In the genomic region with DNA sequence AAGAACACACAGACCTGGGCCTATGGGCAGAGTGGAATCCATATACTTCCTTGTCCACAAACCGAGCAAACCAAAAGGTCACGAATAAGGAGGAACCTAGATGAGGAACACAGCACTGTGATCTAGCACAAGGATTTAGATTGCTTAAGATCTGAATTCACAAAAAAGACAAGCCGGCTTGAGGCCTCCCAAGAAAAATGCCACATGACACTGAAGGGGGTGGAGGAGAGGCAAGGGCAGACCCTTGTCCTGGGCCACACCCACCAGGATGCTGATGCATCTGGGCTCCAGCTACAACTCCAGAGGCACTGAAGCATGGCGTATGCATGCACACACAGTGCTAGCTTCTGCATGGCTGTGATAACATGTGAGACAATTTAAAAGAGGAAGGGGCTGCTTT, we compare ENCODE assay signal across 12 mouse cellular contexts. TPM values are rescaled to one million over a fixed set of nuclear protein-coding genes. Genes with fewer than 3 reads are reported as not detected.
DNase-seq lines count a peak whose midpoint lies in the region; ATAC-seq and TF ChIP-seq lines count a peak whose summit lies in the region.
"Had no signal": no experiment of that assay in that cellular context is flagged by ENCODE, and none has a peak within 500 bp of the region (broad histone marks: within the 10 kb centered on the region; RNA-seq: fewer than 3 reads in every experiment).

No protein-coding gene starts in this region.

- WGBS in heart, embryonic 14.5 days: 38% methylated on average over 4 of the region's 4 CpGs
- WGBS in midbrain, embryonic 12.5 days: 85% methylated on average over 4 of the region's 4 CpGs
- WGBS in midbrain, embryonic 16.5 days: 83% methylated on average over 4 of the region's 4 CpGs
- 35% methylated on average over 4 of the region's 4 CpGs for WGBS in liver, embryonic 13.5 days (ENCODE audit: insufficient replicate concordance)
- WGBS in stomach, postnatal 0 days: 38% methylated on average over 4 of the region's 4 CpGs

- peak overlapping the region; percentile 63 to 89 for H3K27ac ChIP-seq in heart, embryonic 14.5 days (replicated peaks in 1 of 2; ENCODE audit: control insufficient read depth in 1 of 2, insufficient read depth in 1 of 2, low read depth in 2 of 2, low read length in 2 of 2)
- no peak overlapping the region for H3K27ac ChIP-seq in midbrain, embryonic 12.5 days (replicated peaks)
- H3K27ac ChIP-seq in midbrain, embryonic 16.5 days (ENCODE audit: low read length): no peak overlapping the region
- no peak overlapping the region; the same call in 1 of the 2 replicates for H3K27ac ChIP-seq in liver, embryonic 13.5 days
- H3K27ac ChIP-seq in stomach, postnatal 0 days (replicated peaks): peak overlapping the region; percentile 86

- peak overlapping the region; percentile 24 for H3K4me2 ChIP-seq in heart, embryonic 14.5 days (ENCODE audit: low read length)
- no peak overlapping the region for H3K4me2 ChIP-seq in midbrain, embryonic 12.5 days (replicated peaks)
- no peak overlapping the region for H3K4me2 ChIP-seq in midbrain, embryonic 16.5 days (ENCODE audit: low read length)
- H3K4me2 ChIP-seq in liver, embryonic 13.5 days: no peak overlapping the region
- H3K4me2 ChIP-seq in stomach, postnatal 0 days (replicated peaks; ENCODE audit: low read depth): no peak overlapping the region; the same call in 1 of the 2 replicates

- H3K4me3 ChIP-seq in heart, embryonic 14.5 days (ENCODE audit: control insufficient read depth in 1 of 2, insufficient read depth in 1 of 2, low read depth in 1 of 2, low read length in 2 of 2): no peak overlapping the region
- no peak overlapping the region for H3K4me3 ChIP-seq in midbrain, embryonic 12.5 days
- no peak overlapping the region for H3K4me3 ChIP-seq in midbrain, embryonic 16.5 days (ENCODE audit: low read depth, low read length)
- H3K4me3 ChIP-seq in liver, embryonic 13.5 days (replicated peaks): no peak overlapping the region
- H3K4me3 ChIP-seq in stomach, postnatal 0 days (ENCODE audit: low read depth, low read length): no peak overlapping the region

- H3K36me3 ChIP-seq in heart, embryonic 14.5 days (ENCODE audit: control insufficient read depth, insufficient read depth, low read length): peaks cover 76% of the 10 kb centered on the region
- no peaks in the 10 kb centered on the region for H3K36me3 ChIP-seq in midbrain, embryonic 12.5 days
- no peaks in the 10 kb centered on the region for H3K36me3 ChIP-seq in midbrain, embryonic 16.5 days (ENCODE audit: control insufficient read depth, insufficient read depth, low read length)
- H3K36me3 ChIP-seq in liver, embryonic 13.5 days: peaks cover 6% of the 10 kb centered on the region; the same call in 1 of the 2 replicates
- no peaks in the 10 kb centered on the region for H3K36me3 ChIP-seq in stomach, postnatal 0 days (ENCODE audit: control insufficient read depth, insufficient read depth, low read length)

- DNase-seq in heart, adult 9 months (ENCODE audit: low spot score in 2 of 2): no peak
- DNase-seq in liver, embryonic 13.5 days: no peak
- DNase-seq in stomach, postnatal 0 days (ENCODE audit: low spot score): no peak
- no peak for DNase-seq in MN1 (ENCODE audit: low spot score)
- no peak for DNase-seq in layer of hippocampus, postnatal 10 days (ENCODE audit: low spot score in 2 of 2)
- DNase-seq: gastrocnemius, postnatal 36 days; kidney, postnatal 14 days; right cerebral cortex, postnatal 25 days had no signal

- no peak for TF ChIP-seq CTCF in stomach, postnatal 0 days (IDR thresholded peaks at IDR 0.05; ENCODE audit: low read depth)

- no peaks in the 10 kb centered on the region for H3K27me3 ChIP-seq in heart, embryonic 14.5 days (ENCODE audit: control insufficient read depth, insufficient read depth, low read length)
- H3K27me3 ChIP-seq in midbrain, embryonic 12.5 days: no peaks in the 10 kb centered on the region
- no peaks in the 10 kb centered on the region for H3K27me3 ChIP-seq in midbrain, embryonic 16.5 days (ENCODE audit: control insufficient read depth, insufficient read depth, low read depth, low read length)
- H3K27me3 ChIP-seq in liver, embryonic 13.5 days: no peaks in the 10 kb centered on the region
- H3K27me3 ChIP-seq in stomach, postnatal 0 days (ENCODE audit: control insufficient read depth, insufficient read depth, low read length): no peaks in the 10 kb centered on the region

- ATAC-seq in heart, embryonic 14.5 days (ENCODE audit: insufficient number of reproducible peaks, insufficient read depth, low FRiP score, low read depth): peak; percentile 27; the same call in 1 of the 2 replicates
- no peak for ATAC-seq in midbrain, embryonic 12.5 days (ENCODE audit: low FRiP score, low read depth)
- ATAC-seq in midbrain, embryonic 16.5 days: no peak
- ATAC-seq in liver, embryonic 13.5 days (ENCODE audit: low read depth): 0 out of 2 replicates have a peak, but pooled peaks have one; percentile 33
- ATAC-seq in stomach, postnatal 0 days (ENCODE audit: low FRiP score, low TSS enrichment): peak; percentile 52
- ATAC-seq: forebrain, embryonic 14.5 days had no signal

- H3K9me3 ChIP-seq in heart, embryonic 14.5 days (ENCODE audit: control insufficient read depth, low read length): no peaks in the 10 kb centered on the region
- no peaks in the 10 kb centered on the region for H3K9me3 ChIP-seq in midbrain, embryonic 12.5 days
- no peaks in the 10 kb centered on the region for H3K9me3 ChIP-seq in midbrain, embryonic 16.5 days (replicated peaks; ENCODE audit: control insufficient read depth, low read length, poor library complexity, severe bottlenecking)
- H3K9me3 ChIP-seq in liver, embryonic 13.5 days (replicated peaks): no peaks in the 10 kb centered on the region
- H3K9me3 ChIP-seq in stomach, postnatal 0 days (ENCODE audit: control insufficient read depth, low read length): no peaks in the 10 kb centered on the region

- H3K4me1 ChIP-seq in heart, embryonic 14.5 days (ENCODE audit: control insufficient read depth in 2 of 2, insufficient read depth in 2 of 2, low read length in 2 of 2): peaks cover 72 to 99% of the 10 kb centered on the region in 2 experiments
- peaks cover 5% of the 10 kb centered on the region; the same call in 1 of the 2 replicates for H3K4me1 ChIP-seq in midbrain, embryonic 12.5 days
- H3K4me1 ChIP-seq in midbrain, embryonic 16.5 days (ENCODE audit: control insufficient read depth, insufficient read depth, low read length): no peaks in the 10 kb centered on the region; the same call in 1 of the 2 replicates
- H3K4me1 ChIP-seq in liver, embryonic 13.5 days (replicated peaks): peaks cover 91% of the 10 kb centered on the region
- H3K4me1 ChIP-seq in stomach, postnatal 0 days (replicated peaks; ENCODE audit: control insufficient read depth, insufficient read depth): peaks cover 41% of the 10 kb centered on the region

- no peak for TF ChIP-seq EP300 in stomach, postnatal 0 days (optimal IDR thresholded peaks at IDR 0.05)

- peak overlapping the region; percentile 22 for H3K9ac ChIP-seq in heart, embryonic 14.5 days (ENCODE audit: low read length)
- H3K9ac ChIP-seq in midbrain, embryonic 12.5 days (replicated peaks): 0 out of 2 replicates have a peak overlapping the region, but pooled peaks have one; percentile 11
- no peak overlapping the region for H3K9ac ChIP-seq in midbrain, embryonic 16.5 days (ENCODE audit: low read depth, low read length)
- H3K9ac ChIP-seq in liver, embryonic 13.5 days: no peak overlapping the region
- H3K9ac ChIP-seq in stomach, postnatal 0 days (ENCODE audit: low read length): no peak overlapping the region

RNA-seq across cellular contexts. Expression of a gene that starts 14.3 kb away (rescaled TPM):
- polyA plus RNA-seq in heart, embryonic 14.5 days (2014; fragmentation: Nextera tagmentation; extraction: Ambion mirVana): 196 and 201 TPM in 2 replicates
- polyA plus RNA-seq in midbrain, embryonic 12.5 days (2016; fragmentation: Nextera tagmentation; extraction: Ambion mirVana): 20.4 and 20.7 TPM in 2 replicates
- polyA plus RNA-seq in midbrain, embryonic 16.5 days (2015; fragmentation: Nextera tagmentation; extraction: Ambion mirVana): 9.6 and 10.9 TPM in 2 replicates
- 13.8 and 17.4 TPM in 2 replicates for polyA plus RNA-seq in liver, embryonic 13.5 days (2015; fragmentation: Nextera tagmentation; extraction: Ambion mirVana)
- polyA plus RNA-seq in stomach, postnatal 0 days (2015; fragmentation: Nextera tagmentation; extraction: Ambion mirVana): 9.4 and 9.6 TPM in 2 replicates
- 10 to 100 TPM; 25.5 to 27.7 TPM for total RNA-seq in layer of hippocampus, postnatal 10 days (2021)

Comparison
In these comparisons a context has a peak if more than half of its experiments do, and no peak if none do; other contexts are left out.
1. H3K9ac ChIP-seq: peak in heart, embryonic 14.5 days (single experiment) and midbrain, embryonic 12.5 days (single experiment); none in midbrain, embryonic 16.5 days (single experiment), liver, embryonic 13.5 days (single experiment) and stomach, postnatal 0 days (single experiment).
2. ATAC-seq: peak in heart, embryonic 14.5 days (single experiment), liver, embryonic 13.5 days (single experiment) and stomach, postnatal 0 days (single experiment); none in midbrain, embryonic 12.5 days (single experiment) and midbrain, embryonic 16.5 days (single experiment).
3. H3K27ac ChIP-seq: peak in heart, embryonic 14.5 days (2 of 2) and stomach, postnatal 0 days (single experiment); none in midbrain, embryonic 12.5 days (single experiment), midbrain, embryonic 16.5 days (single experiment) and liver, embryonic 13.5 days (single experiment).